Mouse (Mus musculus): Measurements from ENCODE around the gene Ptk7.

DNA sequence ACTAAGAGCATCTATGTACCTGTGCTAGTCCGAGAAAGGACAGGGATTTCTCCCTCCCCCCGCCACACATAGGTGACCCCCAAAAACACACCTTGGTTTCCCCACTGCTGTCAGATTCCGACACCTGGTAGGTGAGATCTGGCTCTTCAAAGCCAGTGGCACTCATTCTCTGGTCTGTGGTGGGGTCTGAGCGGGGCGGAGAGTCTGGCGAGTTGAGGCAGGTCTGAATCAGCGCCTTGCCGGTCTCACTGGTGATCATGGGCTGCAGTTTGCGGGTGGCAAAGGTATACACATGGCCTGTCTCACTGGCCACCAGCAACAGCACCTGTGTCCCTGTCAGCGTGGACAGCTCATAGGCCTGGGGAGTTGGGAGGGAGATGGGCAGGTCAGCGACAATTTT lies 75.8 kb downstream of the Ptk7 start:
- no peak for TF ChIP-seq POLR2A (IDR thresholded peaks at IDR 0.05; ENCODE audit: borderline replicate concordance, insufficient read depth, low read length)
- no peak for TF ChIP-seq CTCF (IDR thresholded peaks at IDR 0.05; ENCODE audit: borderline replicate concordance, insufficient read depth, low read depth, low read length)
